Mouse (Mus musculus): Measurements from ENCODE around the gene Lipt1. TPM values are rescaled to one million over a fixed set of nuclear protein-coding genes. Genes with fewer than 3 reads are reported as not detected.

Gene Lipt1
- polyA plus RNA-seq, 1 experiment from 2014 or later = 9.4 TPM

GRCm38 (mm10) chr1:37912751-37913150, 41.2 kb downstream of the Lipt1 start:
- no peak for DNase-seq (ENCODE audit: extremely low spot score, low spot score)
- Histone ChIP-seq H3K27me3 (ENCODE audit: poor library complexity, severe bottlenecking) (no peaks in the 10 kb centered on the region), H3K36me3 (replicated peaks) (no peaks in the 10 kb centered on the region), H3K4me1 (no peaks in the 10 kb centered on the region), H3K4me3 (no peak overlapping the region), H3K27ac (no peak overlapping the region), H3K9me3 (no peaks in the 10 kb centered on the region)
- WGBS = 79% methylated on average over 2 of the region's 2 CpGs

DNA sequence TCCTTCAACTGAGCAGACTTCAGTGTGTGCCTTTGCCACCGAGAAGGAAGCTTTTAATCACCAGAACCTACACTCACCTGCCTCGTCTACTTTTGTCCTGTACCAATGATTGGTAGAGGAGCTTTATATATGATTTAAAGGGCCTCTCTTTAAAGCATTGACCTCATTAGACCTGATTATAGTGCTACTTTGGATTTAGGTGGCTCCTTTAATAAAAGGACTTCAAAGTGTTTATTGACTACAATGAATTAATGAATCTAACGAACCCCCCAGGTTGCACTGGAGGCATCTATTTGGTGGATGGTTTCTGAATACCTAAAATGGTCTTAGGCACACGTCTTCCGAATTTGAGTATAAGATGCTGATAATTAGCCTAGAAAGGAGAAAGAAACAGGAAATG, 44.9 kb downstream of the Lipt1 start, which contains the start of gene Lyg2:
TSS of gene Lyg2 (minus strand) at position 101 of the 400 bp plus-strand sequence.
- no peaks in the 10 kb centered on the region for H3K4me1 ChIP-seq
- no peaks in the 10 kb centered on the region for H3K27me3 ChIP-seq (ENCODE audit: poor library complexity, severe bottlenecking)
- H3K36me3 ChIP-seq (replicated peaks) = no peaks in the 10 kb centered on the region
- no peak within 1 kb of the TSS for H3K4me3 ChIP-seq
- DNase-seq (ENCODE audit: extremely low spot score, low spot score) = no peak
- 74% methylated on average over 5 of the region's 5 CpGs for WGBS
- H3K27ac ChIP-seq = no peak within 1 kb of the TSS
- H3K9me3 ChIP-seq = no peaks in the 10 kb centered on the region

DNA sequence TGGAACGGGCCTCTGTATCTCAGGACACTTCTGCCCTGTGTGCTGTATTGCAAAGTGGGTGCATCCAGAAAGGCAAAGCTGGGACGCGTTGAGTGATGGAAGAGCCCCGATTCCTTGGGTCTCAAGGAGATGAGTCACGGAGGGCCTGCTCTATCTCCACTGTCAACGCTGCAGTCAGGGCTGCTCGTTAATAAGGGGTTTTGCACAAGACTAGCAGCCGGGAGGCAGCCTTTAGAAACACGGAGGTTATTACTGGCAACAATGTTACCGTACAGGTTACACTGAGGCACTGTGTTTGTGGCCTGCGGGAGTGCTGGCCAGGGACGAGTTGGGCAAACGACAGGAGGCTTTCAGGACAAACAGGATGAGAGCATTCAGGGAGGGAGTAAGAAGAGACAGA, 46.1 kb downstream of the Lipt1 start:
- no peaks in the 10 kb centered on the region for H3K27me3 ChIP-seq (ENCODE audit: poor library complexity, severe bottlenecking)
- 78% methylated on average over 13 of the region's 13 CpGs for WGBS
- H3K9me3 ChIP-seq = no peaks in the 10 kb centered on the region
- no peak for DNase-seq (ENCODE audit: extremely low spot score, low spot score)
- no peaks in the 10 kb centered on the region for H3K36me3 ChIP-seq (replicated peaks)
- H3K4me3 ChIP-seq = no peak overlapping the region
- H3K4me1 ChIP-seq = no peaks in the 10 kb centered on the region
- no peak overlapping the region for H3K27ac ChIP-seq

- Histone ChIP-seq H3K9me3 (no peaks in the 10 kb centered on the region), H3K4me3 (no peak overlapping the region), H3K36me3 (replicated peaks) (no peaks in the 10 kb centered on the region), H3K27ac (no peak overlapping the region), H3K27me3 (ENCODE audit: poor library complexity, severe bottlenecking) (no peaks in the 10 kb centered on the region), H3K4me1 (no peaks in the 10 kb centered on the region)
- 84% methylated on average over 6 of the region's 6 CpGs for WGBS
- DNase-seq (ENCODE audit: extremely low spot score, low spot score) = no peak
Measured at GRCm38 (mm10) chr1:37918096-37918495, 46.6 kb downstream of the Lipt1 start.

- H3K4me3 ChIP-seq = no peak overlapping the region
- H3K27ac ChIP-seq = no peak overlapping the region
- no peak for DNase-seq (ENCODE audit: extremely low spot score, low spot score)
- WGBS = 73% methylated on average over 8 of the region's 8 CpGs
- no peaks in the 10 kb centered on the region for H3K36me3 ChIP-seq (replicated peaks)
- H3K9me3 ChIP-seq = no peaks in the 10 kb centered on the region
- H3K4me1 ChIP-seq = no peaks in the 10 kb centered on the region
- no peaks in the 10 kb centered on the region for H3K27me3 ChIP-seq (ENCODE audit: poor library complexity, severe bottlenecking)
Measured at GRCm38 (mm10) chr1:37922536-37922935, 51.0 kb downstream of the Lipt1 start.

Other genes with a start within 250 kb of the Lipt1 start
- 0.66 and 0.68 TPM in 2 replicates for gene 2010300C02Rik, start 151.7 kb upstream of the Lipt1 start, polyA plus RNA-seq (2016; fragmentation: Nextera tagmentation; extraction: Ambion mirVana)
- gene Tsga10, start 5.3 kb upstream of the Lipt1 start, polyA plus RNA-seq (2016; fragmentation: Nextera tagmentation; extraction: Ambion mirVana) = 8.6 and 10.4 TPM in 2 replicates
- gene Mitd1, start 18.7 kb downstream of the Lipt1 start, polyA plus RNA-seq (2016; fragmentation: Nextera tagmentation; extraction: Ambion mirVana) = 23.6 and 27.8 TPM in 2 replicates
- 252 and 263 TPM in 2 replicates for gene Mrpl30, start 18.7 kb downstream of the Lipt1 start, polyA plus RNA-seq (2016; fragmentation: Nextera tagmentation; extraction: Ambion mirVana)
- gene Lyg2, start 44.8 kb downstream of the Lipt1 start, polyA plus RNA-seq (2016; fragmentation: Nextera tagmentation; extraction: Ambion mirVana) = not detected in 2 replicates
- not detected in 2 replicates for gene Lyg1, start 86.0 kb downstream of the Lipt1 start, polyA plus RNA-seq (2016; fragmentation: Nextera tagmentation; extraction: Ambion mirVana)
- gene Txndc9, start 126.2 kb downstream of the Lipt1 start, polyA plus RNA-seq (2016; fragmentation: Nextera tagmentation; extraction: Ambion mirVana) = 134 and 140 TPM in 2 replicates
- 28.4 and 28.5 TPM in 2 replicates for gene Eif5b, start 126.3 kb downstream of the Lipt1 start, polyA plus RNA-seq (2016; fragmentation: Nextera tagmentation; extraction: Ambion mirVana)